Mouse (Mus musculus) large intestine, adult 2 months (tissue): ENCODE results near the gene Krt39. TPM values are rescaled to one million over a fixed set of nuclear protein-coding genes. Genes with fewer than 3 reads are reported as not detected.

Source experiments
- DNase-seq: peaks from one replicate; pipeline ENCODE4 v3.0.0-alpha.2; 2012; ENCODE audit warnings: low read depth, low spot score
- WGBS: fragments of 180-500 bp; shearing (Covaris S2); methylation state at CpG from one replicate; pipeline ENCODE4 v1.1.7; 2018; 5-methylcytosine and 5-hydroxymethylcytosine counted together
- polyA plus RNA-seq: library from polyadenylated mRNA; depleted of rRNA; stranded (reverse); fragments of >200 nt; gene quantifications from 2 replicates; pipeline ENCODE4 v1.2.3, GENCODE M21; 2012; rRNA removed

The Krt39 gene
- polyA plus RNA-seq, result not detected in 2 replicates

DNA sequence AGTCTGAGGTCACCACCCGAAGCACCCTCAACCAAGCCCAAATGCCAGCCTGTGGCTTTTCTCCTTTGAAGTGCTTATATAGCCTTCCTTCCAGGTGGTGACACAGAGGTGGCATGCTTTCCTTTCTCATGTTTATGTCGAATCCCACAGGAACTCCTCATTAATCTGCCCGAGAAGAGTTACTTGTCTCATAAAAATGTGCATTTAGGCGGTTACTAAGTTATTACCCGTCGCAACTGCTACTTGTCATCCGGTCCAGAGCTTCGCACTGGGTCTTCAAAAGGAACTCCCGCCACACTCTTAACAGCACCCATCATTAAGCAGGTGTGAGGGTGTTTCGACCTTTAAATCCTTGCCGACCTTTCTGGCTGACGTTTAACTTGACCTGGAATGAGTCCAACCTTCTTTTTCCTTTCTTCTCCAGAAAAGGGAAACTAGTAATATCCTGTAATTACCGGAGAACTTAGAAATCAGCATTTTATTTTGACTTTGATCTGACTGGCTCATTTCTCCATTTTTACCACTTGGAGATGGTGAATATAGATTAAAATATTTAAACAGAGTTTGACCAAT lies at the start of gene Krt39:
Krt39 (minus strand) TSS at position 51 of the 573 bp plus-strand sequence.
- no peak for DNase-seq
- WGBS, result 12% methylated on average over 13 of the region's 13 CpGs

DNA sequence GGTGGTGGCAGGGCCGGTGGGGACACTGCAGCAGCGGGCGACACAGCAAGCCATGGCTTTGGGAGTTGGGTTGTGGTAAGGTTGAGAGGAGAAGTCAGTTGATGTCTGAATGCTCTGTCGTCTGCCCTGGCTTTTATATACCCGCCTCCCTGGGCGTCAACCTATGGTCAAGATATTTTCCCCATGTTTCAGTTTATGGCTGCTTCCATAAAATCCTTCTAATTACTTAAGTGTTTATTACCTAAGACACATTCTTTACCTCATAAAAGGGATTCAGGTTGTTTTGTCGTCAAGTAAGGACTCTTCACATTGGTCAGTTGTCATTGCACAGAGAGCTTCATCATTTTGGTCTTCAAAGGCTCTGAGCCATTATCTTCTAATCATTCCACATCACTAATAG lies 45.4 kb upstream of the Krt39 start, which contains the start of gene Krtap3-1:
Krtap3-1 (minus strand) TSS at position 101 of the 400 bp plus-strand sequence.
- DNase-seq, result peak; percentile 27
- WGBS, result 40% methylated on average over 7 of the region's 7 CpGs

DNA sequence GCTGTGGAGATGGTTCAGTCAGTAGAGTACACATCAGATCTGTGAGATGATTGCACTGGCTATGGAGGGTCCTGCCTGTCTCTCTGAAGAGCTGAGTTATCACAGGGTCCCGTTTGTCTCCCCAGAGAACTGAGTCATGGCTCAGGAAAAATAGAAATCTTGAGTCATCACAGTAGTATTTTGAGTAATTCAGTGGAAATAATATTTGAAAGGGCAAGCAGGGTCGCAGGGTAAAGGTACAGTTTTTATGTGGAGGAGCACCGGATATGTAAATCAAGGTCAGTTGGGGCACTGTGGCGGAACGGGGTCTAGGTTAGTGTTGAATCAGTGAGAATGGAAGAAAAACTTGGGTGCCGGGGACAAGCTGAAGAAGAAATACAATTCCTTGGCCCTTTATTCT lies 41.4 kb upstream of the Krt39 start:
- WGBS, result 82% methylated on average over 6 of the region's 6 CpGs
- DNase-seq, result no peak

DNA sequence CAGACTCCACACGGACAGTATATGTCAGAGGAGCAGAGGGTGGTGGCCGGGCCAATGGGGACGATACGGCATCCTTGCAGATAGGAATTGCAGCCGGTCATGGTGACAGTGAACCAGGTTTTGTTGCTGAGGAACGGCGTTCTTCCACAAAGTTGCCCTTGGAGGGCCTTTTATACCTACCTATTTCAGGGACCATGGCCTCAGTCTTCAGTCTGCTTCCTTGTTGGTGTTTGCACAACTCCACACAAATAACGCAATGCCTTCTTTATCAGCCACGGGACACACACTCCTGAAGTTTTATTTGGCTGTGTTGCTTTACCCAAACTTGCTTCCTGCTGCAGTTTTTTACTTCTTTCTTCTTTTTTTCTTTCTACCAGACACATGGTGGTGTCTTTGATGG lies 38.2 kb upstream of the Krt39 start, which contains the start of gene Gm11939:
Gm11939 (minus strand) TSS at position 101 of the 400 bp plus-strand sequence.
- 39% methylated on average over 9 of the region's 9 CpGs for WGBS
- DNase-seq, result no peak

DNA sequence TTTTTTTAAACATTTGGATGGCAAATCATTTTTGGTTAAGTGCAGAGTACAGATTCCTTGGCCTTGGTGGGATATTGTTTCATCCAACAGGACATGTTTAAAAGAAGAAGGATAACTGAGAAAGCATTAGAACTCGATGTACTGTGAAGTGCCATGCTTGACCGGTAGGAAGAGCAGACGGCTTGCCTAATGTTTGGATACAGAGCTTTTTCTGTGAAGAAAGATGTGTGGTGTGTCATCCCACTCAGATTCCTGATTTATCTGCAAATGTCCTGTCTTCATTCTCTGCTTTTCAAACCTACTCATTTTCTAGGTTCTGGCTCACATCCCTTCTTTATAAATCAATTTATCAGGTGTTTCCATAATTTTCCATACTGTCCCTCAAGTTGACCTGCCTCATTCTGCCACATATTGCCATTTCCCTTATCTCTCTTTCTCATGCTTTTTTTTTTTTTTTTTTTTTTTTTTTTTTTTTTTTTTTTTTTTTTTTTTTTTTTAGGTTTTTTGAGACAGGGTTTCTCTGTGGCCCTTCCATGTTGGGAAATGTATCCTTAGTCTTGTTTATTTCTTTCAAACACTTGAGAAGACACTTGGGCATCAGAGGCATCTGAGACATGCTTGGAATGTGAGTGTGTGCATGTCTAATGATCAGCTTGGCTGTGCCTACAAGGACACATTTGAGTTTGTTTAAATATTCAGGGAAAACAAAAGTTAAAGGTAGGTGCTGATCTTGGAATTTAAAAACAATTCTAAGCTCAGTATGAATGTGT lies 37.0 kb upstream of the Krt39 start:
- no peak for DNase-seq
- WGBS, result 81% methylated on average over 3 of the region's 3 CpGs

DNA sequence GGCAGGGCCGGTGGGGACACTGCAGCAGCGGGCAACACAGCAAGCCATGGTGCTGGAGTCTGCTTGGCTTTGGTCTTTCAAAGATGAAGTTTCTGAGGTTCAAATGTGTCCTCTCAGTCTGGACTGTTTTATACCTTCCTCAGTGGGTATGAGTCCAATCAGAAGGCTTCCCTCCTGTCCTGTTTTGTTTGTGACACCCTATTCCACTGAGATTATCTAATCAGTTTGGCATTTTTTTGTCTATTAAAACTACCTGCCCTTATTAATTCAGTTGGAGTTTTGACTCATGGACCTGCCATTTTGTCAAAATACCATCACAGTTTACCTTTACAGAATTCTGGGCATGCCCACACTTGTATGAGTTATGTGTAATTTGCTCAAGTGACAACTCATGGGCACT lies 35.6 kb upstream of the Krt39 start, which contains the start of gene Krtap3-2:
Krtap3-2 (minus strand) TSS at position 101 of the 400 bp plus-strand sequence.
- WGBS, result 100% methylated on average over 2 of the region's 2 CpGs
- DNase-seq, result no peak

DNA sequence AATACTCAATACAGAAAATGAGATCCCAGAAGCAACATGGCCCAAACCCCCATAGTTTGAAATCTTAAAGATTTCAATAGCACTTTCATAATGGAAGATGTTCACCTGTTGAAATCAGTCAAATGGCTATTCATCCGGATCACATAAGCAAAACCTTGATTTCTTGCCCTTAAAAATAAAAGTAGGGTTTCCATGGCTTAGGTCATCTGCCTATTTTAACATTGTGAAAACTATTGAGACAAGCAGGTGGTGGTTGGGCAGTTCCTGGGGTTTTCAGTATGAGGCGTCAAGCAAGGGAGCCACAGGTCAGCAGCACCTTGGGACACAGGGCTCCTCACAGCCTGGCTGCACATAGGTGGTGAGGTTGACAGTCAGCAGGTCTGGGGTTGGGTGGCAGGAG lies 35.1 kb upstream of the Krt39 start:
- DNase-seq, result no peak
- 89% methylated on average over 2 of the region's 2 CpGs for WGBS

DNA sequence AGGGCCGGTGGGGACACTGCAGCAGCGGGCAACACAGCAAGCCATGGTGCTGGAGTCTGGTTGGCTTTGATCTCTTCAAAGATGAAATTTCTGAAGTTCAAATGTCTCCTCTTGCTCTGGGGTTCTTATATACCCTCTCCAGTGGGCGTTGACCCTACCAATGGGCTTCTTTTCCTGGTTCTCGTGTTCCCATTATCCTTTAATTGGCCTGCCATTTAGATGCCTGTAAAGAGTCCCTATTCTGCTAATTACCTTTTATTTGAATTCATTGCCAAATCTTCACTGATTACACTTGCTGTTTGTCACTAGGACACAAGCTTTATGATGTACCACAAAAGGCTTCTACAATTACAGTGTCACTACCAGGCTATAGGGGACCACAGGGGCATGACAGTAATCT lies 29.6 kb upstream of the Krt39 start, which contains the start of gene Krtap3-3:
Krtap3-3 (minus strand) TSS at position 101 of the 400 bp plus-strand sequence.
- no peak for DNase-seq
- 62% methylated on average over 4 of the region's 4 CpGs for WGBS

DNA sequence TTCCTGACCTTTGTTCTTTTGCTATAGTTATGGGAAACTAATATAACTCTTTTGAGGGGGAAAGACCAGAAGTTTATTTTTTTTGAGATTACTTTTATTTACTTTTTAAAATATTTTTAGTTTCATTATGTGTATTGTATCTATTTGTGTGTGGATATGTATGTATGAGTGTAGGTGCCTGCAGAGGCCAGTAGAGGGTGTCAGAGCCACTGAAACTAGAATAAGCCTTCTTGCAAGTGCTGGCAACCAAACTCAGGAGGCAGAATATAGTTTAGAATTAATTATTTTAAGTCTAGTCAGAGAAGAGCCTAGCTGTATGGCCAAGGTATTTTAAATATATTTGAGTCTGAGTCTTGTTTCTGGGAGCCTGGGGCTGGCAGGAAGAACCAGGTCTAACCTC lies 26.8 kb upstream of the Krt39 start:
- no peak for DNase-seq

DNA sequence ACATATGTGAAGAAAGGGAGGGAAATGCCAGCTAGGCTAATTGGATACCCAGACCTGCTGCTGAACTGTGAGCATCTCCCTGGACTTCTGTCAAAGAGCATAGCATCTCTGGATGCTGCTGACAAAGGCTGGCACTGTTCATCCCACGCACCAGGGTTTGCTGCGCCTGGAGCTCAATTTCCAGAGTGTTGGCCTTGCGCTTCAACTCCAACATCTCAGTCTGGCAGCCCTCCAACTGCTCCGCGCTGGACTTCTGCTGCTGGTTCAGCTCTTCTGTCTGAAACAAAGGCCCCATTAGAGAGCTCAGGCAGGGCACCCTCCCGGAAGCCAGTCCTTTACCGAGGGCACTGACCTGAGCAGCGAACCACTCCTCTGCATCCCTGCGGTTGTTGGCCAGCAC lies 18.6 kb upstream of the Krt39 start:
- WGBS, result 42% methylated on average over 9 of the region's 9 CpGs
- DNase-seq, result no peak

DNA sequence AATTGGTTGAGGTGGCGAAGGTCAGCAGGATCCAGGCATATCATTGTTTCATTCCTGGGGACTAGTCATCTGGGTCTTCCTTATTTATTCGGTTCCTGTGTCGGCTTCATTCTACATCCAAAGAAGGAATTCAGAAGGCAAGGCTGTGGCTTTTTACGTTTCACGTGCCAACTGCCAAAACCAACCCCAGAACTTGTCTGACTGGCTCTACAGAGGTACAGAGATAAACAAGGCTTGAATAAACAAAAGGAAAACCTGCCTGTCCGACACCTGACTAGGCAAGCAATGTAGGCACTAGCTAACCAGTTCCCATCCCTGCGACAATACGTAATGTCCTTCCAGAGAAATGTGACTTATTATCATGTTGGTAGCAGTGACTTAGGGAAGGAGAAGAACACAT lies 7.0 kb downstream of the Krt39 start:
- DNase-seq, result peak; percentile 71
- 28% methylated on average over 8 of the region's 8 CpGs for WGBS

DNA sequence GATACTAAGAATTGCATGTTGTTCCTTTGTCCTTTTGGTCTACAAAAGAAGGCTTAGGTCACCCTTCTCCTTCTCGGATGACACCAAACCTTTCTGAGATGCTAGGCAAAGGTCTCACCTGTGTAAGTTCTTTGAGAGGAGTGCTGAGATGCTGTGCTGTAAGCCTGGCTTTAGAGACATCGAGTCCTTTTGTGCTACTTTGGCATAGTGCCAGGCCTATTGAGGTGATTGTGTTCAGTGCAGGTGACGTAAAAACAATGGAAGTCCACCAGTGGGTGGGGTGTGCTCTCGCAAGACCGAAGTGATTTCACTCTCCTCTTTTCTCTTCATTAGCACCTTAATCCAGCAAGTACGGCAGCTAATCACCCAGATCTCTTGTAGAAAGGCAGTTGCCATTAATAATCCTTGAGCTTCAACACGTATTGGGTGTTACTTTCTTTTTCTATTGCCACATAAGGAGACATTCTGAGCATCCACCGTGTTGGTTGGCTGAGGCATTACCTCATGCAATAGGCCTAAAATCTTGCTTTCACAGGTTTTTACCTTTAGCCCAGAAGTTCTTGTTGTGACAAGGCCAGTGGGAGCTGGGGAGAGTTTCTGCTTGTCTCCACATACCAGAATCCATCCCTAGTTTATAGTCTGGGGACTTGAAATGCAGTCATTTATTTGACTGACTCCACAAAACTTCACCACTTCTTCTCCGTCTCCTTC lies 20.9 kb downstream of the Krt39 start:
- DNase-seq, result no peak
- 71% methylated on average over 9 of the region's 9 CpGs for WGBS

DNA sequence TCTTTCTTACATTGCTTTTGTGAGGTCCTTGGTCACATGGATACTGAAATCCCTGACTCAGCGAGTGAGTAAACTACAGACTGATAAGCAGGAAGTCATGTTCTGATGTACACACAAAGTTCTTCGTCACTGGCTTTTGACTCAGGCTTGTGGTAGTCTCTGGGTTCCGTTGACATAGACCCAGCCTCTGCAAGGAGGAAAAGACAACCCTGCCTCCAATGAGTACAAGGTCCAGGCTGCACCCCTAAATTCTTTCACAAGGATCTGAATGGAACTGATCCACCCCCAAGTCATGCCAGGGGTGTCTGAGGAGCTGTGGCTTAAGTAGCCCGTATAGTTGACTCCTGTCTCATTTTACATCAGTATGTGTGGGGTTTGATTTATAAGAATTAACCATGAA lies 24.7 kb downstream of the Krt39 start:
- DNase-seq, result no peak
- 25% methylated on average over 4 of the region's 4 CpGs for WGBS

DNA sequence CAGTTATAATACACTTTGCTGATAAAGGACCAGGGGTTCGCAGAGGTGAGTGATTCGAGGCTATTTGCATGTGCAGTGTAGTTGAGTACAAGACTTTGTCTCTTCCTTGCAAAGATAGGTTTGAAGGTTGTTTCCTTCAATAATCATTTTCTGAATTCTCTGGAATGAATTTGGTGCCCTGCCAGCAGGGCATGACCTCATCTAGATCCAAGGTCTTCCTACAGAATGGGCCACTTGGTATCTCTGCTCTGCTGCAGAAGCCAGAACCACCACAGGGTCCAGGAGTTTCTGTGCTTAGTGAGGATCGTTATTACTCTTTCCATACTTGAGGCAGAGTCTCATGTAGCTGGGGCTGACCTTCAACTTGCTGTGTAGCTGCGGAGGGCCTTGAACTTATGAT lies 26.4 kb downstream of the Krt39 start:
- no peak for DNase-seq
- 83% methylated on average over 4 of the region's 4 CpGs for WGBS

DNA sequence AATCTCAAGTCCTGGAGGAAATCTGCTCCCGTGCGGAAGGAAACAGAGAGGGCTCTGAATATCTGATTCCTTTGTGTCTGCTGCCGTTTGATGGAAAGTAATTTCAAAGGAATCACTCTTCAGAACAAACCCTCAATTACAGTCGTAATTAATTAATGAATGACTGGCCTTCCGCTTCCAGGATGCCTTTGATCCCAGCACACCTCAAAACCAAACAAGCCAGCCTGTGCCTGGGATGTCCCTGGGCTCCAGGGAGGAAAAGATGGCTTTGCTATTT lies 27.6 kb downstream of the Krt39 start:
- DNase-seq, result no peak
- WGBS, result 20% methylated on average over 5 of the region's 5 CpGs

DNA sequence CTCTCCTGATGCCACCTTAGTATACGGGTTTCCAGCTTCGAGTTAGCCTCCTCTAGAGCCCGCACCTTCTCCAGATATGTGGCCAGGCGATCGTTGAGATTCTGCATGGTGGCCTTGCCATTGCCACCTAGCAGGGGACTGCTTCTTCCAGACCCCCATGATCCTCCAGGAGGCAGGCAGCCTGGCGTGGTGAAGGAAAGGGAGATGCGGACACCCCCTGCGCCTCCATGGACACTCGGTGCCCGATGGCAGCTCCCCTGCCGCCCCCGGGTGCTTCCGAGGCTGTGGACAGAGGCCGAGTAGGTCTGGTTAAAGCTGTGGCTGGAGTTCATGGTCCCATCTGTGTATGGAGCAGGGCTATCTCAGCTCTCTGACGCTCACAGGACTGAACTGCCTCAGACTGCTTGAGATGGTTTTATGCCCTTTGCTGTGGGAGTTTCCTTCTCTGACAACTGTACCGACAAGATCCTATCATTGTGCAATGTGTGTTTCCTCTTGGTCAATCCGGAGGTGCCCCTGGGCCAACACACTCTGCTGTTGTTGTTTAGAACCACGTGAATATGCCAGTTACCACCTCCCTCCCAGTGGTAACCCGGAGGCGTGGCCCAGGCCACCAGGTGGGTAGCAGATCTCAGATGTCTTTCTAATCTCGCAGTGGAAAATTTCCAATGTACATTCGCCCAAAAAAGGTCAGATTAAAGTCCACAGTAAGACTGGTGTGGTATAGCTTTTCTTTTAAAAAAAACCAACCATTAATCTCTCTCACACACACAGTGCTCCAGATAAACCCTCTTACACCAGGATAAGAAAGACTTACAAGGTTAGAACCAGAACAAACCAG lies 28.2 kb downstream of the Krt39 start, which contains the start of gene Krt23:
Krt23 (minus strand) TSS at position 405 of the 841 bp plus-strand sequence.
- WGBS, result 53% methylated on average over 22 of the region's 22 CpGs
- DNase-seq, result peak; percentile 44

DNA sequence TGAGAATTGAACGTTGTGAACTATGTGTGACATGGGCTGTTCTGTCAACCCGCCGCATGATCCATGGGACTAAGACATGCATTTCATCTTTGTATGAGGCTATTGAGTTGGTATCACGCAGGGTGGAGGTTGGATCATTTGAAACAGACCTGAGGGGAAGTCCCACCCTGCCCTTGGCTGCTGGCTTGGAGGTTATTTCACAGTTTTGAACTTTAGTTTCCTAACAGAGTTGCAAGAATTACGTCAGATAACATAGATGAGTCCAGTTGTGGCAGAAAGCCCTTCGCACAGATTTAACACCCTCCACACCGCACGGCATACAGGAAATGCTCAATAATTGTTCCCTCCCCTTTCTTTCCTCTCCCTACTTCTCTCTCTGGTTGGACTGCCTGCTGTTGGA lies 30.1 kb downstream of the Krt39 start:
- 39% methylated on average over 8 of the region's 8 CpGs for WGBS
- no peak for DNase-seq

DNA sequence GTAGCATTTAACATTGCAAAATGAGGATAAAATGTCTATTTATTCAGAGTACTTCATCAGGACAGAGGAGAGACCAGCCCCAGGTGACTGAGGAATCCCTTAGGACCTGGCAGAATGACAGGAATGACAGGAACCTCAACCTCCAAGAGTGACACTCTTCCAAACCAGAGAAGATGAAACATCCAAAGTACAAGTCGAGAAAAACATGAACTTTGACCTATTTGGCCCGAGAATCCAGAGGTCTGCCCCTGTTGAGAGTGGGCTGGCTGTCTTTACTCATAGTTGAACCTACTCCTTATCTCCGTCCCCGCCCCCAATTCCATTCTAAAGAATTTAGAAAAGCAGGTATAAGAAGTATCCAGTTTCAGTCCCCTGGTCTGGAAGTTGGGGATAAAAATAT lies 30.5 kb downstream of the Krt39 start:
- 28% methylated on average over 4 of the region's 4 CpGs for WGBS
- no peak for DNase-seq

DNA sequence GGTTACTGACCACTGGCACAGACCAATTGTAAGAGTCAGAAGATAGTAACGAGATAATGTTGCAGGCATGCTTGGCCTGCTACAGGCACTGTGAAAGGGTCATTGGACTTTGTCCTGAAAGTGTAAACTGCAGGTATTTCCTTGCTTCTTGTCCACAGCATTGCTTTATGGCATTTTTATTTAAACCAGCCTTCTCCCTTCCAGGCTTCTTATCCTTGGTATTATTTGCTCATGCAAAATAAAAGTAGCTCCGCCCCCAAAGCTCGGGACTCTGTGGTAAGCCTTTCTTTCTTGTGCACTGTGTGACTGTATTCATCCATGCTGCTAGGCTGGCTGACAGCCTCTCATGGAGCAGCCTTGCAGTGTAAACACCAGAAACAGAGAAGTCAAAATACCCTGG lies 31.9 kb downstream of the Krt39 start:
- peak; percentile 89 for DNase-seq
- 24% methylated on average over 3 of the region's 3 CpGs for WGBS

DNA sequence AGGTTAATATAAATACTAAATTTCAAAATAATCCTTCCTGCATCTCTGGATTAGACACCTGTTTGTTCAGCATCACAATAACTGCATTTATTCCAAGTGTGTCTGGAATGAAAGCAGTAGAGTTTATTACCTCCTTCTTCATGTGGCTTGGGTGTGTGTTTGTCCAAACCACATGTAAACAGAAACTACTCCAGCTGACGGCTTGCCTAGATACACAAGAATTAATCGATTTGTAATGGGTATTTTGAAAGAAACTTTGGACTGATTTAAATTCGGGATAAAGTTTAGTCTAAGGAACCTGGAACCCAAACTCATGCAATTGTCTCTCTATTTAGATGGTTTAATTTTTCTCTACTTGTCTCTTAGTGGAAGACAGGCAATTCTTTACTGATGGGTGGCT lies 46.2 kb downstream of the Krt39 start:
- 35% methylated on average over 3 of the region's 3 CpGs for WGBS

More for the DNA sequence above, 46.2 kb downstream of the Krt39 start:
- DNase-seq, result no peak
